Mouse (Mus musculus) kidney, embryonic 14.5 days (tissue): ENCODE data around the gene AI661453. TPM values are rescaled to one million over a fixed set of nuclear protein-coding genes. Genes with fewer than 3 reads are reported as not detected.

Experiments
- ATAC-seq: fragments of 200-750 bp; cut with Nextera tagmentation; 2 replicates; pipeline ENCODE4 v1.8.0; 2017; ENCODE audit warnings: moderate number of reproducible peaks, mild to moderate bottlenecking, moderate TSS enrichment, moderate library complexity; ENCODE audit not compliant: low FRiP score, low TSS enrichment
- H3K27ac ChIP-seq: fragments of 300-500 bp; sonication (generic); 2 replicates; pipeline ENCODE4 v1.5.1; 2014; ENCODE audit warnings: low read depth, mild to moderate bottlenecking, low read length, moderate library complexity, mixed read lengths
- H3K27me3 ChIP-seq: fragments of 300-500 bp; sonication (generic); 2 replicates; pipeline ENCODE4 v1.6.1; 2014; ENCODE audit warnings: mild to moderate bottlenecking, low read length; ENCODE audit not compliant: control insufficient read depth, insufficient read depth
- H3K36me3 ChIP-seq: fragments of 300-500 bp; sonication (generic); 2 replicates; pipeline ENCODE4 v1.6.1; 2014; ENCODE audit warnings: low read length, mixed read lengths; ENCODE audit not compliant: control insufficient read depth, insufficient read depth
- H3K4me1 ChIP-seq: fragments of 300-500 bp; sonication (generic); 2 replicates; pipeline ENCODE4 v1.6.1; 2014; ENCODE audit warnings: low read length, mixed read lengths; ENCODE audit not compliant: control insufficient read depth, insufficient read depth
- H3K4me2 ChIP-seq: fragments of 300-500 bp; sonication (generic); replicated peaks from 2 replicates; pipeline ENCODE4 v1.6.1; 2014; ENCODE audit warnings: low read depth, mild to moderate bottlenecking, low read length
- H3K4me3 ChIP-seq: fragments of 300-500 bp; sonication (generic); 2 replicates; pipeline ENCODE4 v1.5.1; 2014; ENCODE audit warnings: mild to moderate bottlenecking, low read length
- H3K9ac ChIP-seq: fragments of 300-500 bp; sonication (generic); 2 replicates; pipeline ENCODE4 v1.6.1; 2014; ENCODE audit warnings: low read depth, mild to moderate bottlenecking, low read length, moderate library complexity
- H3K9me3 ChIP-seq: fragments of 300-500 bp; sonication (generic); 2 replicates; pipeline ENCODE4 v1.6.1; 2016; ENCODE audit warnings: low read length; ENCODE audit not compliant: control insufficient read depth
- WGBS: fragments of 180-500 bp; shearing (Covaris S2); extraction: QIAGEN DNeasy Blood & Tissue Kit; methylation state at CpG from one replicate; pipeline ENCODE4 v1.1.7; 2014; 5-methylcytosine and 5-hydroxymethylcytosine counted together
- polyA plus RNA-seq: library from polyadenylated mRNA; unstranded; fragments of >200 nt; fragmentation: Nextera tagmentation; extraction: Ambion mirVana; gene quantifications from 2 replicates; pipeline ENCODE4 v1.2.1, GENCODE M21; 2014

Gene AI661453
- polyA plus RNA-seq, 1 experiment from 2014 or later, result 1.6 TPM

DNA sequence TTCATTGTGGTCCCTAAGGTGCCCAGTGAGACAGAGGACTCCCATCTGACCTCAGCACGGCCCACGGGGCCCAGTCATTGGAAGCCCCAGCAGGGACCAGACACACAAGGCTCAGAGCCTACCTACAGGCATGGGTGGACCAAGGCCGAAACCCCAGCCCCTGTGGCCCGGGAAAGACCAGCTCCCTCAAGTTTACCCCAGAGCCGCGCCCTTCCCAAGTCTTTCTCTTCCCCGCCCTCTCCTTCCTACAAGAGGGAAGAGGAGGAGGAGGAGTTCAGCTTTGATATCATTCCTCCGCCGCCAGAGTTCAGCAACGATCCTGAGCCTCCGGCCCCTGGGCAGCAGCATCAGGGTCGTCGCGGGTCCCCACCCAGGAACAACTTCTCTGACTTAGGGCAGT lies 31.6 kb downstream of the AI661453 start:
- no peak for ATAC-seq
- Histone ChIP-seq H3K4me2 (peak overlapping the region; percentile 42), H3K9ac (no peak overlapping the region), H3K4me1 (peaks cover 26% of the 10 kb centered on the region), H3K4me3 (peak overlapping the region; percentile 22), H3K27me3 (peaks cover 9% of the 10 kb centered on the region; the same call in 1 of the 2 replicates), H3K36me3 (no peaks in the 10 kb centered on the region), H3K27ac (no peak overlapping the region), H3K9me3 (no peaks in the 10 kb centered on the region)
- WGBS, result 16% methylated on average over 11 of the region's 14 CpGs

- H3K9ac ChIP-seq, result no peak overlapping the region; the same call in 1 of the 2 replicates
- H3K27me3 ChIP-seq, result peaks cover 9% of the 10 kb centered on the region; the same call in 1 of the 2 replicates
- H3K4me3 ChIP-seq, result peak overlapping the region; percentile 22
- H3K4me1 ChIP-seq, result peaks cover 26% of the 10 kb centered on the region
- ATAC-seq, result no peak
- H3K9me3 ChIP-seq, result no peaks in the 10 kb centered on the region
- no peaks in the 10 kb centered on the region for H3K36me3 ChIP-seq
- H3K4me2 ChIP-seq, result peak overlapping the region; percentile 42
- no peak overlapping the region for H3K27ac ChIP-seq
- 5% methylated on average over 34 of the region's 34 CpGs for WGBS
Observed at GRCm38 (mm10) chr17:47468466-47468865, 32.1 kb downstream of the AI661453 start.

- H3K27me3 ChIP-seq, result peaks cover 9% of the 10 kb centered on the region; the same call in 1 of the 2 replicates
- H3K4me1 ChIP-seq, result peaks cover 19% of the 10 kb centered on the region
- no peak overlapping the region for H3K4me3 ChIP-seq
- 84% methylated on average over 4 of the region's 4 CpGs for WGBS
- H3K36me3 ChIP-seq, result no peaks in the 10 kb centered on the region
- H3K9ac ChIP-seq, result no peak overlapping the region
- no peaks in the 10 kb centered on the region for H3K9me3 ChIP-seq
- no peak overlapping the region for H3K27ac ChIP-seq
- no peak overlapping the region for H3K4me2 ChIP-seq
- no peak for ATAC-seq
Observed at GRCm38 (mm10) chr17:47469642-47470041, 33.2 kb downstream of the AI661453 start.

- Histone ChIP-seq H3K27me3 (peaks cover 9% of the 10 kb centered on the region; the same call in 1 of the 2 replicates), H3K4me3 (no peak overlapping the region), H3K27ac (no peak overlapping the region), H3K9me3 (no peaks in the 10 kb centered on the region), H3K9ac (no peak overlapping the region), H3K4me1 (peaks cover 15% of the 10 kb centered on the region; the same call in 1 of the 2 replicates), H3K36me3 (no peaks in the 10 kb centered on the region), H3K4me2 (no peak overlapping the region)
- no peak for ATAC-seq
- 91% methylated on average over 4 of the region's 4 CpGs for WGBS
Observed at GRCm38 (mm10) chr17:47470121-47470520, 33.7 kb downstream of the AI661453 start.

- Histone ChIP-seq H3K4me2 (no peak overlapping the region), H3K4me1 (0 out of 2 replicates have a peak, but pooled peaks cover 12% of the 10 kb centered on the region), H3K4me3 (no peak overlapping the region), H3K27me3 (peaks cover 9% of the 10 kb centered on the region; the same call in 1 of the 2 replicates), H3K9me3 (no peaks in the 10 kb centered on the region), H3K36me3 (no peaks in the 10 kb centered on the region), H3K9ac (no peak overlapping the region), H3K27ac (no peak overlapping the region)
- ATAC-seq, result no peak
- whole genome bisulfite sequencing, result 84% methylated on average over 5 of the region's 5 CpGs
Observed at GRCm38 (mm10) chr17:47470686-47471085, 34.3 kb downstream of the AI661453 start.

GRCm38 (mm10) chr17:47472435-47473350 lies 36.3 kb downstream of the AI661453 start:
- Histone ChIP-seq H3K4me3 (no peak overlapping the region), H3K4me1 (0 out of 2 replicates have a peak, but pooled peaks cover 9% of the 10 kb centered on the region), H3K27me3 (peaks cover 2% of the 10 kb centered on the region; the same call in 1 of the 2 replicates), H3K4me2 (no peak overlapping the region), H3K9ac (0 out of 2 replicates have a peak overlapping the region, but pooled peaks have one; percentile 7), H3K9me3 (no peaks in the 10 kb centered on the region), H3K36me3 (no peaks in the 10 kb centered on the region), H3K27ac (no peak overlapping the region; the same call in 1 of the 2 replicates)
- ATAC-seq, result peak; percentile 15; the same call in 1 of the 2 replicates
- 19% methylated on average over 15 of the region's 15 CpGs for WGBS

- no peak overlapping the region for H3K27ac ChIP-seq
- WGBS, result 13% methylated on average over 8 of the region's 8 CpGs
- H3K27me3 ChIP-seq, result no peaks in the 10 kb centered on the region
- H3K36me3 ChIP-seq, result no peaks in the 10 kb centered on the region
- H3K4me1 ChIP-seq, result 0 out of 2 replicates have a peak, but pooled peaks cover 8% of the 10 kb centered on the region
- H3K9me3 ChIP-seq, result no peaks in the 10 kb centered on the region
- no peak overlapping the region for H3K9ac ChIP-seq
- H3K4me3 ChIP-seq, result no peak overlapping the region
- H3K4me2 ChIP-seq, result no peak overlapping the region
- 0 out of 2 replicates have a peak, but pooled peaks have one; percentile 9 for ATAC-seq
Observed at GRCm38 (mm10) chr17:47473434-47473974, 37.1 kb downstream of the AI661453 start.

DNA sequence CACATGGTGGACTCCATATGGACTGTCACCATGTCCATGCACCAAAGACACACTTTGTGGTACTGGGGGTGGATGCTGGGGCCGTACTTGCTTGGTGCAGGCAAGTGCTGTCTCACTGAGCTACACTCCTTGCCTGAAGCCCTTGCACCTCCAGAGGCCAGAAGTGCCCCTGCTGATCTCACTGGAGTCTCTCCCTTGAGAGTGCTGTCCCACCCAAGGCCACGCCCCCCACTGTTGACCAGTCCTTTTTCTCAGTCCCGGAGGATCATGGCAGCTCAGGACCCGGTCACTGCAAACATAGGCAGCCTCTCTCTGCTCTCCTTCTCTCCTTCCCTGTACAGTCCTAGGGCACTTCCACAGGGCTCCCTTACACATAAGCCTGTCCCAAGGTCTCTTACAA lies 37.8 kb downstream of the AI661453 start:
- 87% methylated on average over 4 of the region's 4 CpGs for WGBS
- ATAC-seq, result no peak

More for the DNA sequence above, 37.8 kb downstream of the AI661453 start:
- Histone ChIP-seq H3K36me3 (no peaks in the 10 kb centered on the region), H3K4me3 (no peak overlapping the region), H3K4me1 (0 out of 2 replicates have a peak, but pooled peaks cover 6% of the 10 kb centered on the region), H3K27ac (no peak overlapping the region), H3K27me3 (no peaks in the 10 kb centered on the region), H3K9ac (no peak overlapping the region), H3K9me3 (no peaks in the 10 kb centered on the region), H3K4me2 (no peak overlapping the region)
